Mouse (Mus musculus) lung, adult 2 months (tissue): ENCODE data around the gene Zbtb20.

Source experiments
- CTCF ChIP-seq: fragments of 200-500 bp; IDR thresholded peaks from 2 replicates; pipeline ENCODE4 v1.5.1; 2011; ENCODE audit warnings: mild to moderate bottlenecking, low read length, control low read depth; ENCODE audit not compliant: insufficient read depth
- POLR2A ChIP-seq: fragments of 200-500 bp; IDR thresholded peaks from 2 replicates; pipeline ENCODE4 v1.6.1; 2011; ENCODE audit warnings: low read depth, mild to moderate bottlenecking, control low read depth, low read length, borderline replicate concordance; ENCODE audit errors: extremely low read depth

DNA sequence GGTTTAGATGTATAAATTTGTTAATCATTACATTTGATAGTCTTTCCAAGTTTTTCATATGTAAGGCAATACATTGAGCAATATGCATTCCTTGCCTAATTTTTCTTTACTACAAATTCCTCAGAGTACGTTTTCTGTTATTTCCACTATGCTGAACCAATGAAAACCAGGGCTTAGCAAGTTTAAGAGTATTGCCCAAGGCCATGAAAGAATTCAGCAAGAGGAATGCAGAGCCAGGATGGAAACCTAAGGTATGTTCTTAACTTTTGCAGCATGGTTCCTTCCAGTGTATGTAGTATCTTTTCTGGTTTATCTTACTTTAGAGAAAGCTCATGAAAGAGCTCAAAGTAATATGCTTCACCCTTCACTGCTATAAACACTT is 381.2 kb downstream of the Zbtb20 start:
- TF ChIP-seq CTCF = no peak
- TF ChIP-seq POLR2A = no peak
